Mouse (Mus musculus) right cerebral cortex, postnatal 10 days (tissue): Measurements from ENCODE around the gene G2e3.
A peak's percentile ranks its signal among the peaks of the same experiment; 100 is the strongest.

Source experiments
- DNase-seq, 2 experiments: peaks; one replicate each; pipeline ENCODE4 v3.0.0; 2021; ENCODE audit warnings: low spot score in 2 of 2

Gene G2e3

GRCm38 (mm10) chr12:51347988-51348697 lies at the start of gene G2e3:
Gene G2e3, plus strand, starts transcription at chr12:51348061.
- DNase-seq, result peak; percentile 91 to 92

DNA sequence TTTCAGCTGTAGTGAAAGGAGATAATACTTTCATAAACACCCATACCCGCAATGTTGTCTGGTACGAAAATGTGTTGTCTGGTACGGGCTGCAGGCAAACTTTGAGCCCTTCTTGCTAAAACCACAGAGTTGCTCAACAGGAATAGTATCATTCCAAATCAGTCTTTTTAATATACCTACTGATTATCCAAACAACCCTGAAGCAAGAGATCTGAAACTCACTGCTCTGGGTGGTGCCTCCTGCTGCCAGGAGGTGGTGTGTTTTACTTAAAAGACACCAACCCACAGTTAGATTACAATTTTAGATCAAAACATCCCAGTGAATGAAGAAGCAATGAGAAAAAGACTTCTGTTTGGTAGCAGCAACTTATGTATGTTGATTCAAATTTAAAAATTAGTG lies 24.3 kb upstream of the G2e3 start:
- DNase-seq, result no peak

- no peak for DNase-seq
These were observed 21.0 kb upstream of the G2e3 start for GRCm38 (mm10) chr12:51326819-51327218.

- no peak for DNase-seq
These were observed 10.8 kb upstream of the G2e3 start for GRCm38 (mm10) chr12:51337014-51337413.

GRCm38 (mm10) chr12:51346121-51346520 lies 1.7 kb upstream of the G2e3 start:
- no peak for DNase-seq

DNA sequence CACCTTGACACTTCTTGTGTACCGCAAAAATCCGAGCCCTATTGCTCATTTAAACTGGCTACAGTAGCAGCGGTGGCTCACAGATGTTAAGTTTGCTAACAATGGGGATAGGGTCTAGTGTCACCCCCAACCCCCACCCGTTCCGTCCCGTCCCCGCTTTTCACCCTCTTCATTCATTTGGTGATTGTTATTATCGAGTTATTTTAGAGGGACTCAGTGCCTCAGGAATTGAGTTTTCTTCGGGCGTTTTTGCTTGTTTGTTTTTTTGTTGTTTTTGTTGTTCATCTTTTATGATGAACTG lies 787 bp downstream of the G2e3 start:
- DNase-seq, result no peak

DNA sequence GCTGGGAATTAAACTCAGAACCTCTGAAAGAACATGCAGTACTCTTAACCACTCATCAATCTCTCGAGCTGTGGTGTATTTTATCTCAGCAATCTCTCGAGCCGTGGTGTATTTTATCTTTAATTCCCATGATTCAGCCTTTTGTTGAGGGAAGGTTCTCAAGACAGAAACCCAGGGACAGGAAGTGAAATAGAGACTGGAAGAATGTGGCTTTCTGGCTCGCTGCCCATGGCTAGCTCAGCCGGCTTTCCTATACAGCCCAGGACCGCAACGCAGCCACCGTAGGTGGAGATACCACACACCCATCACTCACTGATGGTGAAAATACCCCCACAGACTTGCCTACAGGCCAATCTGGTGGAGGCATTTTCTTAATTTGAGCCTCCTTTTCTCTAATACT lies 7.4 kb downstream of the G2e3 start:
- no peak for DNase-seq

- no peak for DNase-seq
These were observed 13.4 kb downstream of the G2e3 start for GRCm38 (mm10) chr12:51361294-51361693.

GRCm38 (mm10) chr12:51362898-51363297 lies 15.0 kb downstream of the G2e3 start:
- no peak for DNase-seq

DNA sequence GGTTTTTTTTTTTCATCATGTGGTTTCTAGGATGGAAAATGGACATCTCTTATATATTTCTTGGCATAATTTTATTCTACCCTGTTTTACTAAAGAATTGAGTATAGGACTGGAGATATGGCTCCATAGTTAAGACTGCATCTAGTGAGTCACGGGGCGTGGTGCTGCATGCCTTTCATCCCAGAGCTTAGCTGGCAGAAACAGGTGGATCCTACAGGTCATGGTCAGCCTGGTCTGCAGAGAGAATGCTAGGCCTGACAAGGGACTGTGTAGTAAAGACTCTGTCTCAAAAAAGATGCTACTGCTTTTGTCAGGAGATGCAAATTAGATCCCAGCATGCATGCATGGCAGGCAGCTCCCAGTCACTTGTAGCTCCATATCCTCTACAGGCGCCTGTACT lies 20.6 kb downstream of the G2e3 start:
- DNase-seq, result no peak

DNA sequence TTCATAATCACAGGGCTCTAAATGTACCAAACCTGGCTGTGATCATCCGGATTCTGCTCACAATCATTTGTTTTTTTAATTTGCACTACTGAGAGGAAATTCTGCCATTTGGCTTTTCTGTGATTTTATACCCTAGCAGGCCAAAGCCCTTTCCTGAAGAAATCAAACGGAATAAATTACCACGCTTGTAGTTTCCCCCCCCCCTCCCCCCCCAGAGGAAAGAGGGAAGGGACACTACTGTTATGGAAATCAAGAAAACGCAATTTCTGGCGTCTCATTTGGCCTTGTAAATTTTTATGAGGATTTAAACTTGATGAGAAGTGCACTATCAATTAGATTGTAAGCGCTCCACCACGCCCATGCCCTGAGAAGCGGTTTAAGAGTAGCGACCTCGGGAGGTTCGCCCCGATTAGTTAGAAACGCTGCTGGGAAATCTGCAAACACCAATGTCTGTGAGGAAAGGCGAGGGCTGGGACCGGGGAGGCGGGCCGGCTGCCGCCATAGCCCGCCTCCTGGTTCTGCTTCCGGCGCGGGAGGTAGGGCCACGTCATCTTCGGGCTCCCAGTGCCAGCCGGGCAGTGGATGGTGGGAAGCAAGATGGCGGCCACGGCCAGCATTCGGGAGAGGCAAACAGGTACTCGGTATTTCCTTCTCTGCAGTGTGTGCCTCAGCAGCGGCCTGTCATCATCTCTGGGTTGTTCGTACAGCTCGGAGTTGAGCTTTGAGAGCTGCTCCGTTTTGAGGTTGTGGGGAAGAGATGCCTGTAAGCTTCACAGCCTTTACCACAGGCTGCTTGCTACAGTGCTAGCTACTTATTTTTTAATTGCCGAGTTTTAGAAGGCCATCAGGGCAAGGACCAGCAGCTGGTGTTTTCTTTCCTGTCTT lies 29.4 kb downstream of the G2e3 start, which contains the start of gene Scfd1:
Gene Scfd1 (plus strand): TSS at position 508 of the 885 bp plus-strand sequence.
- peak; percentile 96 to 97 for DNase-seq

GRCm38 (mm10) chr12:51377888-51378190 lies 30.0 kb downstream of the G2e3 start:
- no peak for DNase-seq

DNA sequence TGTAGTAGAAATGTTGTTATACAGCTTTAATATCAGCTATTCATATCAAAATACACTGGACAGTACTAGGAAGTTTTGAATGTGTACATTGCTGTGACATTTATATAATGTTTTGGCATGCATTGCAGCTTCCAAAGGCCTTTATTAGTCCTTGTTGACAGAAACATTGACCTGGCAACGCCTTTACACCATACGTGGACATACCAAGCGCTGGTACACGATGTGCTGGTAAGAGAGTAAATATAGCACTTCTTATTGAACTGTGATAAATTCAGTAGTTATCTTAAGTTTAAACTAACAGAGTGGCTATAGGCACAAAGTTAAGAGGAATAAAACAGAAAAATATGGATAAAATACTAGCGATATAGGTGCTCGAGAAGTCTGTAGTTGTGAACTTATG lies 52.0 kb downstream of the G2e3 start:
- DNase-seq, result no peak

GRCm38 (mm10) chr12:51402060-51402698 lies 54.3 kb downstream of the G2e3 start:
- no peak for DNase-seq

- DNase-seq, result no peak
These were observed 56.2 kb downstream of the G2e3 start for GRCm38 (mm10) chr12:51403987-51404586.

DNA sequence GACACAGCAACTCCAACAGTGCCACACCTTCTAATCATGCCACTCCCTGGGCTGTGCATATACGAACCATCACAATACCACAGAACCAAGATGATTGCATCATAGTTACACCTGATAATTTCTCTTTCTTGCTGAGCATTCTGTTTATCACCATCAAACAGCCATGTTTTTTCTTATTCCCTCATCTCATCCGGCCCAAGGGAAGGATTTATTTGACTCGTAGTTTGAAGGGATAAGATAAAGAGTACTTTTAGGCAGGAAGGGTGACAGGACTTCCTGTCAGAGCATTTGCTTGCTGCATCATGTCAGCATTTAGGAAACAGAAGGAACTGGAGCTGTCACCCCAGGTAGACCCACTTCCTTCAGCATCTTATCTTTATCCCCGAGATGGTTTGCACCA lies 63.5 kb downstream of the G2e3 start:
- no peak for DNase-seq
